Mouse (Mus musculus) liver, embryonic 14.5 days (tissue): ENCODE measurements around the gene Raver1.

Source experiments
- CTCF ChIP-seq: IDR thresholded peaks from 2 replicates; pipeline ENCODE4 v1.5.1; 2016; ENCODE audit warnings: antibody characterized with exemption, low read depth, control low read depth
- EP300 ChIP-seq: IDR thresholded peaks from 2 replicates; pipeline ENCODE4 v1.6.1; 2016; ENCODE audit warnings: antibody characterized with exemption, low read depth

DNA sequence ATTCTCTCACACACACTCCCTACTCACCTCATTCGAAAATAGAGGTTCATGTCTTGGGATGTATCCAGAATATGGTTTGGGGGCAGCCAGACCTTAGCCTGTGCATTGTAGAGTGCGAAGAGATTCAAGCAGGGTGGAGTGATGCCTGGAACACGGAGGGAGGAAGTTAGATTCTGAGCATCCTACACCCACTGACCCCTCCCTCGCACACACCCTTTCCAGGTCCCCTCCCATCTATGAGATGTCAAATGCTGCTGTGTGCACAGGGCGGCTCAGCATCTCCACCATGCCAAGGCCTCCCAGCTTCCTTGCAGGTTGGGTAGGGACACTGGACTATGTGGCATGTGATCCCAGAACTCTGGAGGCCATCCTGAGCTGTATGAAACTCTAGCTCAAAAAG lies 33.0 kb upstream of the Raver1 start:
- TF ChIP-seq CTCF = no peak
- no peak for TF ChIP-seq EP300
